Mouse (Mus musculus) heart, postnatal 36 days (tissue): ENCODE results near the gene Procr. TPM values are rescaled to one million over a fixed set of nuclear protein-coding genes. Genes with fewer than 3 reads are reported as not detected.
"Not testable (repeated sequence)": the region's sequence is repeated elsewhere in the genome, so short reads cannot be mapped to it uniquely, and the experiment has no call there.

ENCODE experiments used
- DNase-seq, 2 experiments: peaks; one replicate each; pipeline ENCODE4 v3.0.0; 2021 to 2022
- intact Hi-C: fragments of 180-260 bp; cut with DNase I; formaldehyde crosslinking; loops from one replicate; pipeline ENCODE4 v1.15.1; 2025
- total RNA-seq, 2 experiments: library from RNA; stranded (reverse); gene quantifications; 2 replicates each; pipeline ENCODE4 v1.2.3; 2021

Gene Procr
- 1 to 10 TPM; 3.1 to 3.3 TPM for total RNA-seq

DNA sequence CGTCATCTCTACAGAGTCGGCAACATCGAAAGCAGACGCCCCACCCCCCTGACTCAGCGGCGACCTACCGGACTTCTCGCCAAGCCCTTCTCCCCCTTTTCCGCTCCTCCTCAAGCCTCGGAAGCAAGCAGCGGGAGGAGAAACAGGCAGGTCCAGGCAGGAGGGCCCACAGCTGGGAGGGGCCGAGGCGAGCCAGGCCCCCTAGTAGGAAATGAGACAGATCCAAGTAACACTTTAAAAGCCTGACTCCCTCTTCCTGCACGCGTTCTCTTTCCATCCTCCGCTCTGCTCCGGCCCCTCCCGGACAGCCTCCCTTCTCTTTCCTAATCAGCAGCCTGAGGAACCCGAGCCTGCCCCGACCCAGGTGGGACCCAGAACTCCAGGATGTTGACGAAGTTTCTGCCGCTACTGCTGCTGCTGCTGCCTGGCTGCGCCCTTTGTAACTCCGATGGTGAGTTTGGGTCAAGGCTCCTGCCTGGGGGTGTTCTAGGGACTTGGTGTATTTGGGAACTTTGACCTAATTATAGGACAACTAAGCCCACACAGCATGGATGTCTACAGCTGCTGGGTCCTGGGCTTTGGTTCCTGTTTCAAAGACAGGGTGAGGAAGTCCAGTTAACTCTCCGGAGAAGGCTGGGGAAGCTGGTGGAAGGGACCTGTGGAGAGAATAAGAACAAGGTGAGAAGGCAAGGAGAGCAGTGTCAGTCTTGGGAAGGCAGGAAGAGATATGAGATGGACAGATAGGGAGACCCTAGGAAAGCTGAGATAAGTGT, at the start of gene Procr:
TSS of gene Procr (plus strand) at position 104 of the 773 bp plus-strand sequence.
- intact Hi-C loops = no loop called here
- peak; percentile 48 to 58 for DNase-seq

GRCm38 (mm10) chr2:155701399-155701919, 49.5 kb upstream of the Procr start:
- intact Hi-C loops = no loop called here
- no peak for DNase-seq

DNA sequence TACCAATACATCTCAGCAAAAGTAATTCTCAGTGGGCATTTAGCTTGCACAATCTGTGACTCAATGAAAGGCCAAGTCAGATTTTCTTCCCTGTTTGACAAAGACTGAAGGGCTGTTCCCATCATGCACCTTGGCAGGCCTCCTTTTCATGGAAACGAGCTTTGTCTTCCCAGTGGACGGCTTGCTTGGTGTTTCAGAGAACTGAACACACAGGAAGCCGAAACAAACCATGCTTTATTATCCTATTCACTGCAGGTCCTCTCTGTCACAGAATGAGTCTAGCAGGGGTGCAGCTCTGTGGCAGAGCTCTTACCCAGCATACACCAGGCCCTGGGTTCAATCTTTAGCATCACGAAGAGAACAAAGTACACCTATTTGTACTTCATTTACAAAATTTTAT, 47.3 kb upstream of the Procr start:
- intact Hi-C loops = no loop called here
- DNase-seq = no peak

- intact Hi-C loops = no loop called here
- peak; percentile 40 to 46 for DNase-seq
These were observed 43.7 kb upstream of the Procr start for GRCm38 (mm10) chr2:155707251-155707650.

- DNase-seq = no peak
- intact Hi-C loops = no loop called here
These were observed 40.4 kb upstream of the Procr start for GRCm38 (mm10) chr2:155710557-155710956.

DNA sequence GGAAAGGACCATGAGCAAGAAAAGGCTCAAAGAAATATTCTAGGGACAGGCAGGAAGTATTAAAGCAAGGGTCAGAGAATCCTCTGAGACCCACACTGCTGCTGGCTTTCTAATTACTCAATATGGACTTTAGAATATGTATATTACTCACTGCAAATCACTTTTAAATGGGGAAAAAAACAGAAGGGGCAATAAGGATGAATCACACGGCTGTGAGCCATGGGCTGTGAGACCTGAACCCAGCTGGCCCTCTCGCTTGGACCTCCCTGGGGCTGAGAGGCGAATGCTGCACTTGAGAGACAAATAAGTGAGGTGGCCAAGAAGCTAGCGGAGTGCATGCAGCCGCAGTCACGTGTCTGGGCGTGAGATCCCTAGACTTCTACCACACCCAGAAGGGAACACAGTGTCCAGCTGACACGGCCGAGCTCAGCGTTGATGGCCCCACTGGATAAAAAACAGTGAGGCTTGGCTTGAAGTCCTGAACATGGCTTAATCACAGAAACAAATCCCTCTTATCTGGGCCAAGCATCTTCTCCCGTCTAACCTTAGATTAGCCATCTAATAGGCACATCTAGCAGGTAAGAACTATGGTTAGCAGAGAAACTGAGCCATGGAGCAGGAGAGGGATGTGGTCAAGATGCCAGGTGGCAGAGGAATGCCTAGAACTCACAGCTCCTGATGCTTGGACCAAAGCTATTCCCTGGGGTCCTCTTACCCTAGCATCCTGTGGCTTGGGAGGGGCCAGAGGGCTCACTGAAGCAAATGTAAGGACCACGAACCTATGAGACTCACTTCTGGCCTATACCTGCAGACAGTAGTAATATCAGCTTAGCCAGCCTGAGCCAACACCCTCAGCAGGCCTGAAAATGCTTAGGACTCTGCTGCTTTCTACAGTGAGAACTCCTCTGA, 33.6 kb upstream of the Procr start:
- intact Hi-C loops = no loop called here
- DNase-seq = peak; percentile 28 to 31

- DNase-seq = no peak
These were observed 30.3 kb upstream of the Procr start for GRCm38 (mm10) chr2:155720585-155720984.

DNA sequence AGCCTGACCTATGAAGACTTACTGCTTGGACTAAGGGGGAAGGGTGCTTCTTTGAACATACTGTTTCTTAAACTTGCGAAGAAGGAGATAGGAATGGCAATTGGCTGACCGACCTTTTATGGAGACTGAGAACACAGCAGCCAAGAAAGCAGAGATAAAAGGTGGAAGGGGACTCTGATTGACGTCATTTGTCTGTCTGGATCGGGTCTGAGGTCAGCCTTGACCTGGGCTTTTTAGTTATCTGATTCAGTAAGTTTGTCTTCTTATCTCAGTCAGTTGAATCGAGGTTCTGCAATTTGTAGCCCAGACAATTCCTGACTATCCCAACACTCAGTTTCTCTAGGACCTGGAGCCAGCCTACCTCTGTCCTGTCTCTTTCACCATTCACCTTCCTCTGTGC, 26.9 kb upstream of the Procr start:
- intact Hi-C loops = no loop called here
- no peak for DNase-seq

More at GRCm38 (mm10) chr2:155720585-155720984, 30.3 kb upstream of the Procr start:
- intact Hi-C loops = no loop called here

- intact Hi-C loops = no loop called here
- no peak for DNase-seq
These were observed 26.4 kb upstream of the Procr start for GRCm38 (mm10) chr2:155724526-155724925.

DNA sequence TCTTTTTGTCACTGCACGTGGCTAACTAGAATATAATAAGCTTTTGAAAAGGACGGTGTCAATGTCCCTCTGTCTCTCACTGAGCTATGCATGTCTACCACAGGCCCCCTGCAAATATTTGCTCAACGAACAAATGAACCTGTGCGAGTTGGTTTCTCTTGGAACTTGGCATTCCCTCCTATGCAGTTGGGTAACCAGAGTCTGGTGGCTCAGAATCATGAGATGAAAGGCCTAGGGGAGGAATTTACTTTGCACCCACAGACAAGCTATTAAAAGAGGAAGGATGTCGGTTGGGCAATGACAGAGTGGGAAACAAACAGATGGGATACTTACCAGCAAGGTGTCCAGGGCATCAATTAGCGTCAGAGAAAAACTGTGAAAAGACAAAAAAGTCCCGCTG, 24.6 kb upstream of the Procr start:
- DNase-seq = no peak
- intact Hi-C loops = no loop called here

- intact Hi-C loops = no loop called here
These were observed 23.0 kb upstream of the Procr start for GRCm38 (mm10) chr2:155727764-155728395.

DNA sequence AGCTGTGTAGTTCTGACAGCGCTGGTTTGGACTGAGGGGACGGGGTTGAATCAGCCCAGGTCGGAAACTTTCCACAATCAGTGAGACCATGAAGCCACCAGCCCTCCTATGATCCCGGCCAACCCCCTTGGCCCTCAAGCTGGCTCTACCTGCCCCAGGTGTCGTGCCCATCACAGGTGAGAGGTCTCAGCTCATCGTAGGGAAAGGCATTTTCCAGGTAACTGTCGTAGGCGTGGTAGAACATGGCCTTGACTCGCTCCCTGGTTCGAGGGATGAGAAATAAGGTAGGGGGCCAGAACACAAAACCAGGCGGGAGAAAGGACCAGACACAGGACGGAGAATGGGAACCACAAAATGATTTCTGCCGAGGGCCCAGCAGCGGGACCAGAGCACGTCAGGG, 22.2 kb upstream of the Procr start:
- DNase-seq = no peak
- intact Hi-C loops = no loop called here

More at GRCm38 (mm10) chr2:155727764-155728395, 23.0 kb upstream of the Procr start:
- DNase-seq = no peak

GRCm38 (mm10) chr2:155729158-155729645, 21.7 kb upstream of the Procr start, which contains the start of gene Edem2:
Gene Edem2 (minus strand): TSS chr2:155729475.
- peak; percentile 89 to 90 for DNase-seq
- intact Hi-C loops = no loop called here

- intact Hi-C loops = no loop called here
- DNase-seq = no peak
These were observed 15.8 kb upstream of the Procr start for GRCm38 (mm10) chr2:155735080-155735479.

DNA sequence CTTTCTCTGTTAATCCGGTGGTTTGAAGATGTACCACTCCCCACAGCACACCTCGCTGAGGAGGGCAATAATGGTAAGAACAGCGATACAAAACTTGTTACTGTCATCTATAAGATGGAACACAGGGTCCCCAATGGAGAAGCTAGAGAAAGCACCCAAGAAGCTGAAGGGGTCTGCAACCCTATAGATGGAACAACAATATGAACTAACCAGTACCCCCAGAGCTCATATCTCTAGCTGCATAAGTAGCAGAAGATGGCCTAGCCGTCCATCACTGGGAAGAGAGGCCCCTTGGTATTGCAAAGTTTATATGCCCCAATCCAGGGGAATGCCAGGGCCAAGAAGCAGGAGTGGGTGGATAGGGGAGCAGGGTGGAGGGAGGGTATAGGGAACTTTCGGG, 15.2 kb upstream of the Procr start, which contains the start of gene Gm17581:
TSS of gene Gm17581 (minus strand) at position 101 of the 400 bp plus-strand sequence.
- DNase-seq, intact Hi-C loops: not testable (repeated sequence)

- intact Hi-C loops = no loop called here
These were observed 14.0 kb upstream of the Procr start for GRCm38 (mm10) chr2:155736936-155737335.

GRCm38 (mm10) chr2:155737803-155738202, 13.1 kb upstream of the Procr start:
- intact Hi-C loops = no loop called here
- DNase-seq = no peak

More at GRCm38 (mm10) chr2:155736936-155737335, 14.0 kb upstream of the Procr start:
- DNase-seq = no peak

- intact Hi-C loops = no loop called here
- peak in 1 of 2 experiments; percentile 13 for DNase-seq
These were observed 8.7 kb upstream of the Procr start for GRCm38 (mm10) chr2:155742211-155742610.

DNA sequence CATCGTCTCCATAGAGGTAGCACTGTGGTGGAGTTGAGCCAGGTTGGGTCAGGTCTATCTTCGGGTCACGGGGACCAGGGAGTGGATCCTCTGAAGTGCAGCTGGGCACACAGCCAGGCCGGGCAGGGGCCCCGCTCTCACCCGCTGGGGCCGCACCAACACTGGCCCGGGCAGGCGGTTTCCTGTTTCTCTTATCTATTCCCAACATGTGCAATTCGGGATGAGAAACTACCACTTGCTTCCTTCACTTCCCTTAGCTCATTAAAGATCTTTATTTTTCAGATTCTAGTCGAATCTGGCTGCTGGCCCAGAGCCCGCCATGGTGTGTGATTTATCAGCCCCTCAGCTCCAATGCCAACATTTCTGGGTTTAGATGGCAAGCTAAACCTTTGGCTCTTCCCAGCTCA, 8.0 kb upstream of the Procr start:
- DNase-seq = peak; percentile 15 to 29
- intact Hi-C loops = no loop called here

DNA sequence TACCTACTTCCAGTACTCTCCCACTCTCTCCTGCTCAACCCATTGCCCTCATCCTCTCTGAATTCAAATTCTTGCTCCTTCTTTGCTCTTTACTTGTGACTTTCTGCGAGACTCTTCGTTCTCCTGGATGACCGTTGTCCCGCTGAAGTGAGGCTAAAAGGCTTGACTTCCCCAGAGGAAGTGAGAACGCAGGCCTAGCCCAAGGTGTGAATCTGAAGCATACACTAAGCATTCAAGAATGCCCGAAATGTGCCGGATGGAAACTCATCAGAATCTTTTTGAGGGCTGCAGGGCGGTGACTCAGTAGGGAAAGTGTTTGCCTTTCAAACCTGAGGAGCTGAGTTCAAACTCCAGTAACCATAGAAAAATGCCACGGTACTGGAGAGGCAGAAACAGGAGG, 7.6 kb upstream of the Procr start:
- intact Hi-C loops = no loop called here

More for the DNA sequence above, 7.6 kb upstream of the Procr start:
- no peak for DNase-seq
